Mouse (Mus musculus) embryonic facial prominence, embryonic 15.5 days (tissue): ENCODE results near the gene Cyp2d10. TPM values are rescaled to one million over a fixed set of nuclear protein-coding genes. Genes with fewer than 3 reads are reported as not detected.
"Not testable (repeated sequence)": the region's sequence is repeated elsewhere in the genome, so short reads cannot be mapped to it uniquely, and the experiment has no call there.

Source experiments
- ATAC-seq: fragments of 200-750 bp; cut with Nextera tagmentation; 2 replicates; pipeline ENCODE4 v1.8.0; 2017; ENCODE audit warnings: low read depth, moderate TSS enrichment; ENCODE audit not compliant: insufficient number of reproducible peaks, low FRiP score, low TSS enrichment
- H3K27ac ChIP-seq: fragments of 300-500 bp; sonication (generic); replicated peaks from 2 replicates; pipeline ENCODE4 v1.5.1; 2015; ENCODE audit warnings: mild to moderate bottlenecking, inconsistent platforms
- H3K27me3 ChIP-seq: fragments of 300-500 bp; sonication (generic); 2 replicates; pipeline ENCODE4 v1.6.1; 2015; ENCODE audit warnings: inconsistent platforms
- H3K36me3 ChIP-seq: fragments of 300-500 bp; sonication (generic); 2 replicates; pipeline ENCODE4 v1.6.1; 2015; ENCODE audit warnings: mild to moderate bottlenecking, inconsistent platforms
- H3K4me1 ChIP-seq: fragments of 300-500 bp; sonication (generic); 2 replicates; pipeline ENCODE4 v1.6.1; 2015; ENCODE audit warnings: inconsistent platforms
- H3K4me2 ChIP-seq: fragments of 300-500 bp; sonication (generic); replicated peaks from 2 replicates; pipeline ENCODE4 v1.6.1; 2015; ENCODE audit warnings: mild to moderate bottlenecking, inconsistent platforms
- H3K4me3 ChIP-seq: fragments of 300-500 bp; sonication (generic); replicated peaks from 2 replicates; pipeline ENCODE4 v1.5.1; 2015; ENCODE audit warnings: mild to moderate bottlenecking, inconsistent platforms
- H3K9ac ChIP-seq: fragments of 300-500 bp; sonication (generic); 2 replicates; pipeline ENCODE4 v1.6.1; 2015; ENCODE audit warnings: inconsistent platforms
- H3K9me3 ChIP-seq: fragments of 300-500 bp; sonication (generic); replicated peaks from 2 replicates; pipeline ENCODE4 v1.6.1; 2016; ENCODE audit warnings: inconsistent platforms
- WGBS: fragments of 180-500 bp; shearing (Covaris S2); methylation state at CpG from one replicate; pipeline ENCODE4 v1.1.7; 2015; 5-methylcytosine and 5-hydroxymethylcytosine counted together
- polyA plus RNA-seq: library from polyadenylated mRNA; unstranded; fragments of >200 nt; fragmentation: Nextera tagmentation; extraction: Ambion mirVana; gene quantifications from 2 replicates; pipeline ENCODE4 v1.2.1, GENCODE M21; 2015

Gene Cyp2d10
- polyA plus RNA-seq, 1 experiment from 2014 or later, result not detected

GRCm38 (mm10) chr15:82376393-82377138 lies 30.4 kb downstream of the Cyp2d10 start:
- Histone ChIP-seq H3K4me2 (no peak overlapping the region), H3K9me3 (no peaks in the 10 kb centered on the region), H3K27me3 (no peaks in the 10 kb centered on the region), H3K36me3 (no peaks in the 10 kb centered on the region), H3K27ac (peak overlapping the region; percentile 71; the same call in 1 of the 2 replicates), H3K4me3 (no peak overlapping the region), H3K9ac (no peak overlapping the region), H3K4me1 (peaks cover 32% of the 10 kb centered on the region)
- 0 out of 2 replicates have a peak, but pooled peaks have one; percentile 10 for ATAC-seq
- WGBS, result 48% methylated on average over 17 of the region's 17 CpGs

- no peak overlapping the region for H3K4me3 ChIP-seq
- 85% methylated on average over 9 of the region's 9 CpGs for WGBS
- no peak overlapping the region for H3K27ac ChIP-seq
- H3K36me3 ChIP-seq, result no peaks in the 10 kb centered on the region
- H3K9ac ChIP-seq, result no peak overlapping the region
- peaks cover 28% of the 10 kb centered on the region for H3K4me1 ChIP-seq
- no peak overlapping the region for H3K4me2 ChIP-seq
- no peaks in the 10 kb centered on the region for H3K27me3 ChIP-seq
- H3K9me3 ChIP-seq, result no peaks in the 10 kb centered on the region
- ATAC-seq, result no peak
Measured at GRCm38 (mm10) chr15:82375855-82376254, 31.1 kb downstream of the Cyp2d10 start.

GRCm38 (mm10) chr15:82374437-82374836 lies 32.6 kb downstream of the Cyp2d10 start:
- 74% methylated on average over 5 of the region's 5 CpGs for WGBS
- Histone ChIP-seq H3K9ac (no peak overlapping the region), H3K36me3 (no peaks in the 10 kb centered on the region), H3K4me3 (no peak overlapping the region), H3K27me3 (no peaks in the 10 kb centered on the region), H3K4me2 (no peak overlapping the region), H3K9me3 (no peaks in the 10 kb centered on the region), H3K4me1 (peaks cover 18% of the 10 kb centered on the region), H3K27ac (no peak overlapping the region)
- no peak for ATAC-seq

GRCm38 (mm10) chr15:82372991-82373390 lies 34.0 kb downstream of the Cyp2d10 start:
- 90% methylated on average over 5 of the region's 5 CpGs for WGBS
- Histone ChIP-seq H3K4me3 (no peak overlapping the region), H3K36me3 (no peaks in the 10 kb centered on the region), H3K9me3 (no peaks in the 10 kb centered on the region), H3K4me2 (no peak overlapping the region), H3K27me3 (no peaks in the 10 kb centered on the region), H3K27ac (no peak overlapping the region), H3K9ac (no peak overlapping the region), H3K4me1 (peaks cover 10% of the 10 kb centered on the region)
- ATAC-seq, result no peak

GRCm38 (mm10) chr15:82372446-82372845 lies 34.5 kb downstream of the Cyp2d10 start:
- no peaks in the 10 kb centered on the region for H3K27me3 ChIP-seq
- H3K4me2 ChIP-seq, result no peak overlapping the region
- H3K4me3 ChIP-seq, result no peak overlapping the region
- H3K4me1 ChIP-seq, result peaks cover 10% of the 10 kb centered on the region
- H3K27ac ChIP-seq, result no peak overlapping the region
- no peaks in the 10 kb centered on the region for H3K9me3 ChIP-seq
- no peak overlapping the region for H3K9ac ChIP-seq
- no peak for ATAC-seq
- 86% methylated on average over 6 of the region's 6 CpGs for WGBS
- no peaks in the 10 kb centered on the region for H3K36me3 ChIP-seq

- no peaks in the 10 kb centered on the region for H3K27me3 ChIP-seq
- H3K4me2 ChIP-seq, result no peak overlapping the region
- no peak overlapping the region for H3K4me3 ChIP-seq
- H3K9me3 ChIP-seq, result no peaks in the 10 kb centered on the region
- H3K27ac ChIP-seq, result no peak overlapping the region
- H3K9ac ChIP-seq, result no peak overlapping the region
- H3K36me3 ChIP-seq, result no peaks in the 10 kb centered on the region
- no peak for ATAC-seq
- WGBS, result 77% methylated on average over 1 of the region's 1 CpGs
- no peaks in the 10 kb centered on the region for H3K4me1 ChIP-seq
Measured at GRCm38 (mm10) chr15:82368851-82369250, 38.1 kb downstream of the Cyp2d10 start.

- H3K4me3 ChIP-seq, result no peak overlapping the region
- H3K36me3 ChIP-seq, result no peaks in the 10 kb centered on the region
- H3K27me3 ChIP-seq, result no peaks in the 10 kb centered on the region
- no peak overlapping the region for H3K4me2 ChIP-seq
- 86% methylated on average over 4 of the region's 4 CpGs for WGBS
- H3K27ac ChIP-seq, result no peak overlapping the region
- no peaks in the 10 kb centered on the region for H3K9me3 ChIP-seq
- H3K4me1 ChIP-seq, result no peaks in the 10 kb centered on the region
- no peak for ATAC-seq
- no peak overlapping the region for H3K9ac ChIP-seq
Measured at GRCm38 (mm10) chr15:82368146-82368545, 38.8 kb downstream of the Cyp2d10 start.

GRCm38 (mm10) chr15:82364561-82364960 lies 42.4 kb downstream of the Cyp2d10 start:
- not testable (repeated sequence) for H3K27ac ChIP-seq, H3K36me3 ChIP-seq, H3K9me3 ChIP-seq, H3K4me2 ChIP-seq, H3K4me1 ChIP-seq, ATAC-seq, H3K9ac ChIP-seq, H3K27me3 ChIP-seq, H3K4me3 ChIP-seq
- WGBS, result 19% methylated on average over 6 of the region's 9 CpGs

GRCm38 (mm10) chr15:82363801-82364200 lies 43.2 kb downstream of the Cyp2d10 start:
- H3K4me3 ChIP-seq, H3K4me1 ChIP-seq, H3K27ac ChIP-seq, H3K4me2 ChIP-seq, H3K27me3 ChIP-seq, H3K9ac ChIP-seq, ATAC-seq, H3K36me3 ChIP-seq, H3K9me3 ChIP-seq: not testable (repeated sequence)
- WGBS, result 63% methylated on average over 9 of the region's 12 CpGs

- 86% methylated on average over 4 of the region's 4 CpGs for WGBS
- Histone ChIP-seq H3K4me2 (no peak overlapping the region), H3K9ac (no peak overlapping the region), H3K4me3 (no peak overlapping the region), H3K4me1 (peaks cover 8% of the 10 kb centered on the region; the same call in 1 of the 2 replicates), H3K9me3 (no peaks in the 10 kb centered on the region), H3K27ac (no peak overlapping the region), H3K27me3 (no peaks in the 10 kb centered on the region), H3K36me3 (no peaks in the 10 kb centered on the region)
- ATAC-seq, result no peak
Measured at GRCm38 (mm10) chr15:82362234-82362633, 44.8 kb downstream of the Cyp2d10 start.

GRCm38 (mm10) chr15:82361459-82362018 lies 45.5 kb downstream of the Cyp2d10 start:
- no peaks in the 10 kb centered on the region for H3K9me3 ChIP-seq
- no peak overlapping the region for H3K27ac ChIP-seq
- H3K27me3 ChIP-seq, result no peaks in the 10 kb centered on the region
- no peak overlapping the region for H3K4me3 ChIP-seq
- peak; percentile 63; the same call in 1 of the 2 replicates for ATAC-seq
- 66% methylated on average over 11 of the region's 11 CpGs for WGBS
- no peak overlapping the region for H3K4me2 ChIP-seq
- no peaks in the 10 kb centered on the region for H3K36me3 ChIP-seq
- H3K4me1 ChIP-seq, result peaks cover 8% of the 10 kb centered on the region; the same call in 1 of the 2 replicates
- no peak overlapping the region for H3K9ac ChIP-seq
